In the genomic region with DNA sequence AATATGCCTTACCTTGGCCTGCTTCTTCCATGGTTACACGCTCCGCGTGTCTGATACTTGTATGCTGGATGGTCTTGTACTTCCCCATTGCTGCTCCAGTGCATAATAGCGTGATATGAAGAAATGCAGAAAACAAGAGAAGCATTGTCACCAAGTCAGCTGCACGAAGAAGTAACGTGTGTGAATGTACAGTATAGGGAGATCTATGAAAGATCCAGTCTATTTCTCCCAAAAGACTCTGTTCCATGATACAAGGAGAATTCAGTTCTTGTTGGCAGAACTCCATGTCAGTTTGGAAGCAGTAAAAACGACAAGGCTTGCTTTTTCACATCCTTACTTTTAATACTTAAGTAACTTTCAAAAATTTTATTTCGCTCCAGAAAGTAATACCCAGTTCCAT, we compare ENCODE assay signal across 13 mouse cellular contexts.
"Had no signal": no experiment of that assay in that cellular context is flagged by ENCODE, and none has a peak within 500 bp of the region (broad histone marks: within the 10 kb centered on the region; RNA-seq: fewer than 3 reads in every experiment).

No protein-coding gene starts in this region.

- DNase-seq: gastrocnemius, postnatal 14 days; gastrocnemius, postnatal 36 days; heart, adult 11 months; heart, adult 2 months; heart, postnatal 14 days; heart, postnatal 36 days; kidney, adult 18-20 months; kidney, adult 8-10 months; kidney, postnatal 10 days; kidney, postnatal 25 days; kidney, postnatal 4 days; liver; liver, embryonic 13.5 days had no signal
